Mouse (Mus musculus) adrenal gland, postnatal 4 days (tissue): ENCODE results near the gene Cdkl5. TPM values are rescaled to one million over a fixed set of nuclear protein-coding genes. Genes with fewer than 3 reads are reported as not detected.

Experiments used
- DNase-seq, 2 experiments: peaks; one replicate each; pipeline ENCODE4 v3.0.0; 2021 to 2022; ENCODE audit warnings: low spot score in 2 of 2, mixed read lengths in 2 of 2
- total RNA-seq, 2 experiments: library from RNA; stranded (reverse); gene quantifications; 2 replicates each; pipeline ENCODE4 v1.2.3; 2021

Gene Cdkl5
- total RNA-seq, 2 experiments from 2014 or later, result 12.2 to 15.2 TPM

DNA sequence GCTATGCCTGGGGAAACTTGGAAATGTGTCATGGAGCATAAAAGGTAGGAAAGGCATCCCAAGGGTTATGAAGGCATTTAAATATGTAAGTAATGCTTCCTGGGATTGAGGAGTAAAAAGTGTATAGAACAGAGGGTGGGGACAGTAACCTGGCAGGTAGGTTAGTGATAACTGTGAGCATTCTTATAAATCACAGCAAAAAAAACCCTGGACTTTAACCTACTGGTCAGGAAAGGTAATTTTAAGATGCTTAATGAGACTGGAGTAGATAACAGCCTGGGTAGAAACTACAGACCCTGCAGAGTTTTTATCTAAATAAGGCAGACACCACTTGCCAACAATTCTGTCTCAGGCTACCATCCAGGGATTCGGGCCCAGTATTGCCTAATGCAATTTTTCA lies 245.9 kb downstream of the Cdkl5 start:
- no peak for DNase-seq

DNA sequence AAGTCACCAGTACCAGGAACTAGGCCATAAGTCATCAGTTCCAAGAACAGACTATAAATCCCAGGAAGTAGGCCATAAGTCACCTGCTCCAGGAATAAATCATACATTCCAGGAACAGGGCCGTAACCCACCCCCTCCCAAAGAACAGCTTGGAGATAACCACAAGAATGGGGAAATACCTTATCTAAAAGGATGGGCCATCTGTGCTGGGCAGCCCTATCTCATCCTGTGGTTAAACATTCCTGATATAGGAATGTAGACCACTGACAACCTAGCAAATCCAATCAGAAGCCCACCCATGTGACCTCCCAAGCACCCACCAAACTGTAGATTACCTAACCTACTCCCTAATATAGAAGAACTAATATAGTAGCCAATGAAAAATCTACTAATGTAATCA lies 249.1 kb downstream of the Cdkl5 start:
- no peak for DNase-seq

- no peak for DNase-seq
These were observed 258.9 kb downstream of the Cdkl5 start, which contains the start of gene Ppef1 for GRCm38 (mm10) chrX:160735650-160736049. Gene Ppef1, minus strand, starts transcription at chrX:160735765.

Other genes starting within 250 kb of the Cdkl5 start
- under 1 TPM in 1 of 2 experiments, not detected in 1; 0.06 TPM for gene Rs1, start 226.7 kb downstream of the Cdkl5 start, total RNA-seq
- under 1 TPM; 0.48 to 0.59 TPM for gene Gja6, start 87.7 kb downstream of the Cdkl5 start, total RNA-seq
- gene Scml2, start 122.5 kb upstream of the Cdkl5 start, total RNA-seq, result 1 to 10 TPM; 3.4 to 3.8 TPM